Mouse (Mus musculus): ENCODE data around the gene Sult2b1. TPM values are rescaled to one million over a fixed set of nuclear protein-coding genes. Genes with fewer than 3 reads are reported as not detected.

The Sult2b1 gene
- total and polyA plus RNA-seq, 3 experiments = 0.17 to 0.29 TPM; not detected in 1

Other genes with a start within 250 kb of the Sult2b1 start
Only the 20 nearest of the 28 such genes appear.
- gene Mamstr, start 144.7 kb downstream of the Sult2b1 start, total RNA-seq (2012; rRNA removed) = 0.04 and 0.17 TPM in 2 replicates
- gene Mamstr, start 144.7 kb downstream of the Sult2b1 start, total RNA-seq (2014; rRNA removed) = not detected in 2 replicates
- 0.16 and 0.31 TPM in 2 replicates for gene Mamstr, start 144.7 kb downstream of the Sult2b1 start, polyA plus RNA-seq (2012; ENCODE audit: insufficient read length, low read depth)
- gene Fut2, start 118.3 kb downstream of the Sult2b1 start, total RNA-seq (2012; rRNA removed) = not detected in 2 replicates
- gene Fut2, start 118.3 kb downstream of the Sult2b1 start, total RNA-seq (2014; rRNA removed) = not detected in 2 replicates
- gene Fut2, start 118.3 kb downstream of the Sult2b1 start, polyA plus RNA-seq (2012; ENCODE audit: insufficient read length, low read depth) = not detected in 2 replicates
- gene Ntn5, start 100.6 kb downstream of the Sult2b1 start, total RNA-seq (2012; rRNA removed) = 0.08 TPM in 1 of 2 replicates, not detected in the other
- not detected in 2 replicates for gene Ntn5, start 100.6 kb downstream of the Sult2b1 start, total RNA-seq (2014; rRNA removed)
- gene Ntn5, start 100.6 kb downstream of the Sult2b1 start, polyA plus RNA-seq (2012; ENCODE audit: insufficient read length, low read depth) = 0.57 and 0.63 TPM in 2 replicates
- 0.04 and 0.08 TPM in 2 replicates for gene Sec1, start 90.3 kb downstream of the Sult2b1 start, total RNA-seq (2012; rRNA removed)
- 0.18 and 0.26 TPM in 2 replicates for gene Sec1, start 90.3 kb downstream of the Sult2b1 start, total RNA-seq (2014; rRNA removed)
- gene Sec1, start 90.3 kb downstream of the Sult2b1 start, polyA plus RNA-seq (2012; ENCODE audit: insufficient read length, low read depth) = 0.33 and 0.46 TPM in 2 replicates
- gene Car11, start 84.8 kb downstream of the Sult2b1 start, total RNA-seq (2012; rRNA removed) = 0.25 TPM in 1 of 2 replicates, not detected in the other
- not detected in 2 replicates for gene Car11, start 84.8 kb downstream of the Sult2b1 start, total RNA-seq (2014; rRNA removed)
- 0.61 TPM in 1 of 2 replicates, not detected in the other for gene Car11, start 84.8 kb downstream of the Sult2b1 start, polyA plus RNA-seq (2012; ENCODE audit: insufficient read length, low read depth)
- gene Dbp, start 79.6 kb downstream of the Sult2b1 start, total RNA-seq (2012; rRNA removed) = 7.9 and 8.5 TPM in 2 replicates
- 11.0 and 12.4 TPM in 2 replicates for gene Dbp, start 79.6 kb downstream of the Sult2b1 start, total RNA-seq (2014; rRNA removed)
- gene Dbp, start 79.6 kb downstream of the Sult2b1 start, polyA plus RNA-seq (2012; ENCODE audit: insufficient read length, low read depth) = 7.2 and 10.4 TPM in 2 replicates
- gene Rpl18, start 69.2 kb downstream of the Sult2b1 start, total RNA-seq (2012; rRNA removed) = 3,614 and 3,766 TPM in 2 replicates
- gene Rpl18, start 69.2 kb downstream of the Sult2b1 start, total RNA-seq (2014; rRNA removed) = 3,153 and 3,204 TPM in 2 replicates
- gene Rpl18, start 69.2 kb downstream of the Sult2b1 start, polyA plus RNA-seq (2012; ENCODE audit: insufficient read length, low read depth) = 2,393 and 2,438 TPM in 2 replicates
- gene Sphk2, start 66.7 kb downstream of the Sult2b1 start, total RNA-seq (2012; rRNA removed) = 16.6 and 19.2 TPM in 2 replicates
- 7.3 and 9.4 TPM in 2 replicates for gene Sphk2, start 66.7 kb downstream of the Sult2b1 start, total RNA-seq (2014; rRNA removed)
- gene Sphk2, start 66.7 kb downstream of the Sult2b1 start, polyA plus RNA-seq (2012; ENCODE audit: insufficient read length, low read depth) = 21.8 and 22.4 TPM in 2 replicates
- gene Fam83e, start 63.5 kb downstream of the Sult2b1 start, total RNA-seq (2012; rRNA removed) = 1.3 and 1.4 TPM in 2 replicates
- 0.13 and 0.39 TPM in 2 replicates for gene Fam83e, start 63.5 kb downstream of the Sult2b1 start, total RNA-seq (2014; rRNA removed)
- gene Fam83e, start 63.5 kb downstream of the Sult2b1 start, polyA plus RNA-seq (2012; ENCODE audit: insufficient read length, low read depth) = 0.40 and 0.74 TPM in 2 replicates
- 0.21 TPM in 1 of 2 replicates, not detected in the other for gene Spaca4, start 58.9 kb downstream of the Sult2b1 start, total RNA-seq (2012; rRNA removed)
- gene Spaca4, start 58.9 kb downstream of the Sult2b1 start, total RNA-seq (2014; rRNA removed) = not detected in 2 replicates
- gene Spaca4, start 58.9 kb downstream of the Sult2b1 start, polyA plus RNA-seq (2012; ENCODE audit: insufficient read length, low read depth) = 0.35 TPM in 1 of 2 replicates, not detected in the other
- gene Lmtk3, start 931 bp downstream of the Sult2b1 start, total RNA-seq (2012; rRNA removed) = 0.30 and 0.46 TPM in 2 replicates
- 0.19 TPM in 1 of 2 replicates, not detected in the other for gene Lmtk3, start 931 bp downstream of the Sult2b1 start, total RNA-seq (2014; rRNA removed)
- 0.18 and 0.34 TPM in 2 replicates for gene Lmtk3, start 931 bp downstream of the Sult2b1 start, polyA plus RNA-seq (2012; ENCODE audit: insufficient read length, low read depth)
- gene Cyth2, start 29.9 kb upstream of the Sult2b1 start, total RNA-seq (2012; rRNA removed) = 59.1 and 64.2 TPM in 2 replicates
- gene Cyth2, start 29.9 kb upstream of the Sult2b1 start, total RNA-seq (2014; rRNA removed) = 25.6 and 28.7 TPM in 2 replicates
- 59.4 and 75.4 TPM in 2 replicates for gene Cyth2, start 29.9 kb upstream of the Sult2b1 start, polyA plus RNA-seq (2012; ENCODE audit: insufficient read length, low read depth)
- 1.5 and 2.1 TPM in 2 replicates for gene Kcnj14, start 40.1 kb upstream of the Sult2b1 start, total RNA-seq (2012; rRNA removed)
- gene Kcnj14, start 40.1 kb upstream of the Sult2b1 start, total RNA-seq (2014; rRNA removed) = 1.0 and 1.3 TPM in 2 replicates
- gene Kcnj14, start 40.1 kb upstream of the Sult2b1 start, polyA plus RNA-seq (2012; ENCODE audit: insufficient read length, low read depth) = 3.2 and 3.5 TPM in 2 replicates
- 83.0 and 128 TPM in 2 replicates for gene Grwd1, start 46.3 kb upstream of the Sult2b1 start, total RNA-seq (2012; rRNA removed)
- 88.1 and 98.5 TPM in 2 replicates for gene Grwd1, start 46.3 kb upstream of the Sult2b1 start, total RNA-seq (2014; rRNA removed)
- gene Grwd1, start 46.3 kb upstream of the Sult2b1 start, polyA plus RNA-seq (2012; ENCODE audit: insufficient read length, low read depth) = 108 and 115 TPM in 2 replicates
- gene Kdelr1, start 88.1 kb upstream of the Sult2b1 start, total RNA-seq (2012; rRNA removed) = 59.7 and 60.8 TPM in 2 replicates
- 61.5 and 66.9 TPM in 2 replicates for gene Kdelr1, start 88.1 kb upstream of the Sult2b1 start, total RNA-seq (2014; rRNA removed)
- gene Kdelr1, start 88.1 kb upstream of the Sult2b1 start, polyA plus RNA-seq (2012; ENCODE audit: insufficient read length, low read depth) = 72.8 and 80.5 TPM in 2 replicates
- 0.04 TPM in 1 of 2 replicates, not detected in the other for gene Grin2d, start 93.7 kb upstream of the Sult2b1 start, total RNA-seq (2012; rRNA removed)
- gene Grin2d, start 93.7 kb upstream of the Sult2b1 start, total RNA-seq (2014; rRNA removed) = not detected in 2 replicates
- 0.07 TPM in 1 of 2 replicates, not detected in the other for gene Grin2d, start 93.7 kb upstream of the Sult2b1 start, polyA plus RNA-seq (2012; ENCODE audit: insufficient read length, low read depth)
- not detected in 2 replicates for gene Syngr4, start 112.0 kb upstream of the Sult2b1 start, total RNA-seq (2012; rRNA removed)
- gene Syngr4, start 112.0 kb upstream of the Sult2b1 start, total RNA-seq (2014; rRNA removed) = not detected in 2 replicates
- gene Syngr4, start 112.0 kb upstream of the Sult2b1 start, polyA plus RNA-seq (2012; ENCODE audit: insufficient read length, low read depth) = not detected in 2 replicates
- 9.4 and 14.6 TPM in 2 replicates for gene Tmem143, start 112.3 kb upstream of the Sult2b1 start, total RNA-seq (2012; rRNA removed)
- 12.8 and 14.2 TPM in 2 replicates for gene Tmem143, start 112.3 kb upstream of the Sult2b1 start, total RNA-seq (2014; rRNA removed)
- gene Tmem143, start 112.3 kb upstream of the Sult2b1 start, polyA plus RNA-seq (2012; ENCODE audit: insufficient read length, low read depth) = 7.2 and 8.8 TPM in 2 replicates
- 18.8 and 24.7 TPM in 2 replicates for gene Emp3, start 136.7 kb upstream of the Sult2b1 start, total RNA-seq (2012; rRNA removed)
- 49.7 and 56.6 TPM in 2 replicates for gene Emp3, start 136.7 kb upstream of the Sult2b1 start, total RNA-seq (2014; rRNA removed)
- gene Emp3, start 136.7 kb upstream of the Sult2b1 start, polyA plus RNA-seq (2012; ENCODE audit: insufficient read length, low read depth) = 125 and 135 TPM in 2 replicates
- gene Ccdc114, start 139.4 kb upstream of the Sult2b1 start, total RNA-seq (2012; rRNA removed) = not detected in 2 replicates
- gene Ccdc114, start 139.4 kb upstream of the Sult2b1 start, total RNA-seq (2014; rRNA removed) = not detected in 2 replicates
- gene Ccdc114, start 139.4 kb upstream of the Sult2b1 start, polyA plus RNA-seq (2012; ENCODE audit: insufficient read length, low read depth) = 0.11 TPM in 1 of 2 replicates, not detected in the other

All from CH12.LX (cell line).